Mouse (Mus musculus): ENCODE results near the gene Ctdspl2. TPM values are rescaled to one million over a fixed set of nuclear protein-coding genes. Genes with fewer than 3 reads are reported as not detected.

Gene Ctdspl2
- 20.9 and 21.5 TPM in 2 replicates for polyA plus RNA-seq (2012; rRNA removed)

DNA sequence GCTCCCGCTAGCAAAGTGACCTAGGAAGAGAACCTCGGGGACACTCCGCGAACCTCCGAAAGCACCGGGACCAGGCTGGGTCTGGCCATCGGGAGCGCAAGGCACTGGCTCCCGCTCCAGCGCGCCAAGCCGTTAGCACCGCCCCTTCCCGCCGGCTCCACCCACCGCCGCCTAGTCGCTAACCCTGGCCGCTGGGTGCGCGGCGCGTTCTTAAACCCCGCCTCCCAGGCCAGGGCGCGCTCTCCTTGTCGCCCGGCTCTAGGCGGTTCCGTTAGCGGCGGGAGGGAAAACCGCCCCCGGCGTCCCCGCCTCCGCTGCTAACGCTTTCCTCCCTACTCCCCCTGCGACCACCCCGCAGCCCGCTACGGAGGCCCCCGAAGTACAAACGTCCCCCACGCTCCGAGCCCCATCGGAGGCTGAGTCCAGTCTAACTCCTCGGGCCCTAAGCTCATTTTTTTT lies at the start of gene Ctdspl2, which contains the start of gene Mageb3:
Gene Ctdspl2, plus strand, starts transcription at position 237 of the 459 bp plus-strand sequence.
Gene Mageb3, minus strand, starts transcription at position 328 of the 459 bp plus-strand sequence.

DNA sequence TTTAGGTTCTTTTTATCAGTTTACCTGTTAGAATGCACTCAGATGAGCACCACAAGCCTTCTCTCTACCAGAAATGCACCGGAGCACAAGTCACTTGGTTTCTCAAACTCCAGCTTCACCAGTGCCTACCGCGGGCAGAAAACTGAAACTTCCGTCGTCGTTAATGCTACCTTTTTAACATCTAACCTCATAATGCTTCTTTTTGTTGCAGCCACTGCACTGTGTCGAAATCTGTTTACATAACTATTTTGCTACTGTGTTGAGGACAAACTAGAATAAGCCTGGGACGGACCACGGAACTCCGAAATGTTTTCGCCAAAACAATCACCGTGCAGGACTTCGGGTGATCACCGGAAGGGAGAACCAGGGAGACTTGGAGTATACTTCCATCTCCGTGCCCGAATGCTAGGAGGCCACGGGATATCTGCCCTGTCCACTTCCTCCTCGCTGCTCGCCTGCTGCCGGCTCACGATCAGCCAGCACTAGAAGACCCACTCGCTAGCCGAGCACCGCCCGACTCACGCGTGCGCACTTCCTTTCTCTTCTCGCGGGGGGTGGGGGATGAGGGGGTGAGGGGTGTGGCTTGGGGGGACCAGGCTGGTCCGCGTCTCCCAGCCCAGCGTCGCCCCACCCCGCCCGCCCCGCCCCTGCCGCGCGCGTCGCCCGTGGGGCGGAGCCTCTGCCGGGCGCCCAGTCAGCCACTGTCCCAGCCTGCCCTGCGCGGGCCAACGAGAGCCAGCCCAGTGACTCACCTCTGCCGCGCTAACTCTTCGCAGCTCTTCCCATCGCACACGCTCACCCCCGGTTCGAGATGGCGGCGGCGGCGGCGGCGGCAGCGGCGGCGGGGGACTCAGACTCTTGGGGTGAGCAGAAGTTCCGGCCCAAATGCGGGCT lies 72.3 kb downstream of the Ctdspl2 start, which contains the start of gene Eif3j1:
Gene Eif3j1, plus strand, starts transcription at position 685 of the 894 bp plus-strand sequence.

Other genes with a start within 250 kb of the Ctdspl2 start
- 52.7 and 60.4 TPM in 2 replicates for gene Frmd5, start 148.9 kb upstream of the Ctdspl2 start, polyA plus RNA-seq (2012; rRNA removed)
- 38.3 and 40.4 TPM in 2 replicates for gene Casc4, start 89.0 kb upstream of the Ctdspl2 start, polyA plus RNA-seq (2012; rRNA removed)
- 0.66 and 0.69 TPM in 2 replicates for gene Mageb3, start 91 bp downstream of the Ctdspl2 start, polyA plus RNA-seq (2012; rRNA removed)
- 18.5 and 19.8 TPM in 2 replicates for gene Eif3j1, start 72.5 kb downstream of the Ctdspl2 start, polyA plus RNA-seq (2012; rRNA removed)
- gene Spg11, start 162.4 kb downstream of the Ctdspl2 start, polyA plus RNA-seq (2012; rRNA removed): 10.6 and 11.6 TPM in 2 replicates
- gene B2m, start 191.7 kb downstream of the Ctdspl2 start, polyA plus RNA-seq (2012; rRNA removed): 51.2 and 63.2 TPM in 2 replicates
- gene Trim69, start 204.7 kb downstream of the Ctdspl2 start, polyA plus RNA-seq (2012; rRNA removed): 0.04 and 0.12 TPM in 2 replicates
- gene Patl2, start 230.2 kb downstream of the Ctdspl2 start, polyA plus RNA-seq (2012; rRNA removed): 0.04 TPM in 1 of 2 replicates, not detected in the other
- gene Terb2, start 230.3 kb downstream of the Ctdspl2 start, polyA plus RNA-seq (2012; rRNA removed): not detected in 2 replicates